ENCODE assay signal across 24 mouse cellular contexts in genomic region chr1:171584584-171584983, GRCm38 (mm10). TPM values are rescaled to one million over a fixed set of nuclear protein-coding genes. Genes with fewer than 3 reads are reported as not detected.
DNase-seq lines count a peak whose midpoint lies in the region; ATAC-seq and TF ChIP-seq lines count a peak whose summit lies in the region.
"Had no signal": no experiment of that assay in that cellular context is flagged by ENCODE, and none has a peak within 500 bp of the region (broad histone marks: within the 10 kb centered on the region; RNA-seq: fewer than 3 reads in every experiment).

No protein-coding gene starts in this region.

- no peak for TF ChIP-seq CTCF in MEL (IDR thresholded peaks at IDR 0.05 in 2 of 3, conservative IDR thresholded peaks at IDR 0.05 in 1 of 3; ENCODE audit: control insufficient read depth in 1 of 3, insufficient read depth in 1 of 3, low read depth in 2 of 3, low read length in 3 of 3, poor library complexity in 1 of 3, severe bottlenecking in 1 of 3)
- TF ChIP-seq CTCF in liver, postnatal 0 days (IDR thresholded peaks at IDR 0.05; ENCODE audit: low read depth), result no peak

- ATAC-seq in liver, embryonic 13.5 days (ENCODE audit: low read depth), result peak; percentile 93
- ATAC-seq in liver, postnatal 0 days, result peak; percentile 70
- ATAC-seq: forebrain, embryonic 13.5 days had no signal

- no peaks in the 10 kb centered on the region for H3K36me3 ChIP-seq in MEL (ENCODE audit: control insufficient read depth in 1 of 2, insufficient read depth in 2 of 2, low read length in 2 of 2)
- no peaks in the 10 kb centered on the region for H3K36me3 ChIP-seq in liver, embryonic 13.5 days
- no peaks in the 10 kb centered on the region for H3K36me3 ChIP-seq in liver, postnatal 0 days (replicated peaks; ENCODE audit: insufficient read depth, low read length)
- H3K36me3 ChIP-seq: embryonic facial prominence, embryonic 10.5 days; heart, embryonic 12.5 days; hindbrain, embryonic 10.5 days had no signal

- no peaks in the 10 kb centered on the region for H3K79me2 ChIP-seq in MEL (ENCODE audit: control insufficient read depth, insufficient read depth, low read length, poor library complexity)

- peak; percentile 56 for DNase-seq in MEL (ENCODE audit: low read depth, low spot score)
- DNase-seq in c-Kit-positive CD71-positive TER-119-negative erythroid progenitor cells, embryonic 14.5 days (ENCODE audit: low read depth), result peak; percentile 52
- peak; percentile 36 for DNase-seq in liver, embryonic 13.5 days
- DNase-seq in liver, postnatal 0 days, result no peak
- no peak for DNase-seq in lung, postnatal 10 days
- DNase-seq in thymus, postnatal 4 days, result no peak
- no peak for DNase-seq in B cell, adult 2 months
- DNase-seq: adrenal gland, postnatal 10 days; cerebellum, adult 18-20 months; cerebellum, adult 9-11 months; cerebellum, postnatal 36 days; gastrocnemius, adult 2 months; gastrocnemius, postnatal 36 days had no signal

- H3K9me3 ChIP-seq in MEL (replicated peaks; ENCODE audit: insufficient read depth, low read length), result no peaks in the 10 kb centered on the region
- H3K9me3 ChIP-seq in liver, embryonic 13.5 days (replicated peaks), result no peaks in the 10 kb centered on the region
- no peaks in the 10 kb centered on the region for H3K9me3 ChIP-seq in liver, postnatal 0 days (ENCODE audit: low read length)
- H3K9me3 ChIP-seq: embryonic facial prominence, embryonic 10.5 days; forebrain, embryonic 13.5 days; heart, embryonic 12.5 days; hindbrain, embryonic 10.5 days had no signal

- TF ChIP-seq POLR2A in MEL (IDR thresholded peaks at IDR 0.05; ENCODE audit: control insufficient read depth in 1 of 2, insufficient read depth in 1 of 2, low read depth in 1 of 2, low read length in 2 of 2, poor library complexity in 1 of 2), result no peak

- peaks cover 0 to 4% of the 10 kb centered on the region in 2 experiments; a peak in 3 of 4 replicates for H3K27me3 ChIP-seq in MEL (ENCODE audit: control insufficient read depth in 1 of 2, insufficient read depth in 2 of 2, low read length in 2 of 2)
- H3K27me3 ChIP-seq in liver, embryonic 13.5 days, result no peaks in the 10 kb centered on the region
- H3K27me3 ChIP-seq in liver, postnatal 0 days (ENCODE audit: insufficient read depth, low read length), result no peaks in the 10 kb centered on the region
- H3K27me3 ChIP-seq: forebrain, embryonic 13.5 days; heart, embryonic 12.5 days had no signal

- H3K9ac ChIP-seq in MEL (ENCODE audit: control insufficient read depth, low read depth, low read length, poor library complexity, severe bottlenecking), result no peak overlapping the region
- H3K9ac ChIP-seq in liver, embryonic 13.5 days, result no peak overlapping the region
- no peak overlapping the region for H3K9ac ChIP-seq in liver, postnatal 0 days (replicated peaks)
- H3K9ac ChIP-seq: forebrain, embryonic 13.5 days; heart, embryonic 12.5 days; hindbrain, embryonic 14.5 days had no signal

- TF ChIP-seq EP300 in MEL (IDR thresholded peaks at IDR 0.05; ENCODE audit: low read depth in 1 of 2, low read length in 2 of 2), result peak; percentile 70 to 73
- peak; percentile 63; the same call in 1 of the 2 replicates for TF ChIP-seq EP300 in liver, postnatal 0 days (IDR thresholded peaks at IDR 0.05; ENCODE audit: low read depth)

- 25% methylated on average over 2 of the region's 2 CpGs for WGBS in liver, embryonic 13.5 days (ENCODE audit: insufficient replicate concordance)
- WGBS in liver, postnatal 0 days (ENCODE audit: insufficient replicate concordance), result 50% methylated on average over 2 of the region's 2 CpGs

- no peak for TF ChIP-seq RAD21 in MEL (IDR thresholded peaks at IDR 0.05; ENCODE audit: low read depth, low read length)

- H3K4me2 ChIP-seq in liver, embryonic 13.5 days, result no peak overlapping the region
- H3K4me2 ChIP-seq in liver, postnatal 0 days (ENCODE audit: low read depth, low read length), result no peak overlapping the region
- H3K4me2 ChIP-seq: forebrain, embryonic 13.5 days; heart, embryonic 12.5 days; hindbrain, embryonic 14.5 days had no signal

- no peak overlapping the region for H3K4me3 ChIP-seq in MEL (ENCODE audit: control insufficient read depth in 1 of 2, insufficient read depth in 1 of 2, low read depth in 2 of 2, low read length in 2 of 2)
- no peak overlapping the region for H3K4me3 ChIP-seq in liver, embryonic 13.5 days (replicated peaks)
- no peak overlapping the region for H3K4me3 ChIP-seq in liver, postnatal 0 days (ENCODE audit: low read depth, low read length)
- H3K4me3 ChIP-seq: embryonic facial prominence, embryonic 10.5 days; forebrain, embryonic 13.5 days; gastrocnemius, adult 2 months; heart, embryonic 12.5 days; hindbrain, embryonic 10.5 days had no signal

- H3K27ac ChIP-seq in MEL (ENCODE audit: control insufficient read depth, low read depth, low read length), result no peak overlapping the region
- H3K27ac ChIP-seq in liver, embryonic 13.5 days, result no peak overlapping the region
- no peak overlapping the region for H3K27ac ChIP-seq in liver, postnatal 0 days (ENCODE audit: low read depth)
- H3K27ac ChIP-seq: embryonic facial prominence, embryonic 10.5 days; forebrain, embryonic 13.5 days; gastrocnemius, adult 2 months; hindbrain, embryonic 10.5 days; hindbrain, embryonic 14.5 days had no signal

- peaks cover 0 to 9% of the 10 kb centered on the region in 2 experiments; a peak in 2 of 4 replicates for H3K4me1 ChIP-seq in MEL (ENCODE audit: control insufficient read depth in 1 of 2, insufficient read depth in 2 of 2, low read length in 2 of 2)
- peaks cover 17% of the 10 kb centered on the region for H3K4me1 ChIP-seq in liver, embryonic 13.5 days (replicated peaks)
- no peaks in the 10 kb centered on the region for H3K4me1 ChIP-seq in liver, postnatal 0 days (ENCODE audit: insufficient read depth)
- H3K4me1 ChIP-seq: embryonic facial prominence, embryonic 10.5 days; forebrain, embryonic 13.5 days; heart, embryonic 12.5 days; hindbrain, embryonic 10.5 days had no signal

TF ChIP-seq in MEL, 35 proteins besides CTCF, POLR2A, EP300 and RAD21 (continues in another document):
- TF ChIP-seq POLR2AphosphoS5 (IDR thresholded peaks at IDR 0.05; ENCODE audit: borderline replicate concordance, low read depth, low read length) (no peak), GATA1 (IDR thresholded peaks at IDR 0.05; ENCODE audit: low read depth, low read length) (peak; percentile 72), TBP (IDR thresholded peaks at IDR 0.05; ENCODE audit: low read depth, low read length) (no peak), JUND (IDR thresholded peaks at IDR 0.05; ENCODE audit: low read depth, low read length) (no peak), ZC3H11A (IDR thresholded peaks at IDR 0.05; ENCODE audit: low read depth, low read length) (no peak), TCF12 (IDR thresholded peaks at IDR 0.05; ENCODE audit: low read depth, low read length) (peak; percentile 65), ZMIZ1 (IDR thresholded peaks at IDR 0.05; ENCODE audit: low read depth, low read length) (no peak), KAT2A (conservative IDR thresholded peaks at IDR 0.05; ENCODE audit: low read depth, low read length) (no peak), MAFK (IDR thresholded peaks at IDR 0.05; ENCODE audit: borderline replicate concordance, low read depth, low read length) (no peak), NRF1 (IDR thresholded peaks at IDR 0.05; ENCODE audit: insufficient read depth, low read depth, low read length, poor library complexity, severe bottlenecking) (no peak), ETS1 (IDR thresholded peaks at IDR 0.05; ENCODE audit: low read depth, low read length) (0 out of 2 replicates have a peak, but pooled peaks have one; percentile 20), MAZ (IDR thresholded peaks at IDR 0.05; ENCODE audit: low read depth, low read length) (no peak), POLR2AphosphoS2 (IDR thresholded peaks at IDR 0.05; ENCODE audit: low read length) (no peak), NELFE (IDR thresholded peaks at IDR 0.05; ENCODE audit: low read depth, low read length) (no peak), MAX (IDR thresholded peaks at IDR 0.05; ENCODE audit: low read length) (no peak), MYB (IDR thresholded peaks at IDR 0.05; ENCODE audit: low read depth, low read length) (no peak), MEF2A (IDR thresholded peaks at IDR 0.05; ENCODE audit: extremely low read depth, insufficient replicate concordance, low read depth, low read length, poor library complexity, severe bottlenecking) (no peak), USF2 (IDR thresholded peaks at IDR 0.05; ENCODE audit: borderline replicate concordance in 1 of 2, insufficient read depth in 1 of 2, low read depth in 1 of 2, low read length in 2 of 2) (no peak), HCFC1 (IDR thresholded peaks at IDR 0.05; ENCODE audit: low read depth, low read length) (no peak), GABPA (IDR thresholded peaks at IDR 0.05; ENCODE audit: low read depth, low read length) (no peak), UBTF (IDR thresholded peaks at IDR 0.05; ENCODE audit: borderline replicate concordance, insufficient read depth, low read depth, low read length) (no peak), MXI1 (IDR thresholded peaks at IDR 0.05; ENCODE audit: low read depth, low read length) (no peak), BHLHE40 (IDR thresholded peaks at IDR 0.05; ENCODE audit: borderline replicate concordance, low read depth, low read length) (no peak), ELF1 (IDR thresholded peaks at IDR 0.05; ENCODE audit: low read depth, low read length) (no peak), E2F4 (IDR thresholded peaks at IDR 0.05; ENCODE audit: borderline replicate concordance, low read depth, low read length) (no peak)

RNA-seq across cellular contexts. Expression of gene Ly9, which starts 22.6 kb away (rescaled TPM):
- total RNA-seq in MEL (2012; rRNA removed), result not detected in 2 replicates
- under 1 TPM in 1 of 2 experiments, not detected in 1; 0.25 TPM for polyA plus RNA-seq in MEL (2012; ENCODE audit: insufficient read depth in 1 of 2, insufficient read length in 2 of 2, low read depth in 1 of 2, low replicate concordance in 2 of 2, missing spikeins in 1 of 2)
- 0.95 and 1.4 TPM in 2 replicates for polyA plus RNA-seq in liver, embryonic 13.5 days (2015; fragmentation: Nextera tagmentation; extraction: Ambion mirVana)
- polyA plus RNA-seq in liver, postnatal 0 days (2015; fragmentation: Nextera tagmentation; extraction: Ambion mirVana), result 1.4 and 2.2 TPM in 2 replicates
- total RNA-seq: gastrocnemius, adult 2 months had no signal
- polyA plus RNA-seq: forebrain, embryonic 13.5 days; hindbrain, embryonic 14.5 days had no signal

RNA-seq across cellular contexts. Expression of gene Cd244a, which starts 25.6 kb away (rescaled TPM):
- not detected in 2 replicates for total RNA-seq in MEL (2012; rRNA removed)
- polyA plus RNA-seq in MEL (2012; ENCODE audit: insufficient read depth in 1 of 2, insufficient read length in 2 of 2, low read depth in 1 of 2, low replicate concordance in 2 of 2, missing spikeins in 1 of 2), result not detected
- 0.37 and 0.46 TPM in 2 replicates for polyA plus RNA-seq in liver, embryonic 13.5 days (2015; fragmentation: Nextera tagmentation; extraction: Ambion mirVana)
- 0.85 and 1.1 TPM in 2 replicates for polyA plus RNA-seq in liver, postnatal 0 days (2015; fragmentation: Nextera tagmentation; extraction: Ambion mirVana)
- total RNA-seq: ES-E14; gastrocnemius, postnatal 36 days had no signal
- polyA plus RNA-seq: brain, embryonic 14.5 days; embryonic facial prominence, embryonic 10.5 days; forebrain, embryonic 13.5 days; heart, embryonic 12.5 days; hindbrain, embryonic 10.5 days; hindbrain, embryonic 14.5 days had no signal

RNA-seq across cellular contexts. Expression of gene Itln1, which starts 49.5 kb away (rescaled TPM):
- total RNA-seq in MEL (2012; rRNA removed), result not detected in 2 replicates
- polyA plus RNA-seq in MEL (2012; ENCODE audit: insufficient read depth in 1 of 2, insufficient read length in 2 of 2, low read depth in 1 of 2, low replicate concordance in 2 of 2, missing spikeins in 1 of 2), result not detected
- polyA plus RNA-seq in liver, embryonic 13.5 days (2015; fragmentation: Nextera tagmentation; extraction: Ambion mirVana), result not detected in 2 replicates
- polyA plus RNA-seq in liver, postnatal 0 days (2015; fragmentation: Nextera tagmentation; extraction: Ambion mirVana), result not detected in 2 replicates
- total RNA-seq: adrenal gland, postnatal 10 days; adrenal gland, postnatal 4 days; ES-E14; gastrocnemius, adult 2 months; gastrocnemius, postnatal 36 days; heart, adult 8-10 months; heart, postnatal 25 days had no signal
- polyA plus RNA-seq: brain, embryonic 14.5 days; embryonic facial prominence, embryonic 10.5 days; embryonic facial prominence, embryonic 14.5 days; forebrain, embryonic 13.5 days; heart, embryonic 12.5 days; hindbrain, embryonic 10.5 days; hindbrain, embryonic 14.5 days had no signal

Comparison
In these comparisons a context has a peak if more than half of its experiments do, and no peak if none do; other contexts are left out.
1. DNase-seq: peak in MEL (single experiment), c-Kit-positive CD71-positive TER-119-negative erythroid progenitor cells, embryonic 14.5 days (single experiment) and liver, embryonic 13.5 days (single experiment); none in liver, postnatal 0 days (single experiment), lung, postnatal 10 days (single experiment), thymus, postnatal 4 days (single experiment) and B cell, adult 2 months (0 of 2).